Mouse (Mus musculus) liver, adult 2 months (tissue): ENCODE measurements around the gene Man1c1. TPM values are rescaled to one million over a fixed set of nuclear protein-coding genes. Genes with fewer than 3 reads are reported as not detected.

Source experiments
- DNase-seq: peaks from one replicate; pipeline ENCODE4 v3.0.0-alpha.2; 2011; ENCODE audit warnings: low read depth, low spot score; ENCODE audit errors: extremely low read depth
- H3K27ac ChIP-seq: fragments of 200-500 bp; replicated peaks from 2 replicates; pipeline ENCODE4 v1.5.1; 2012; ENCODE audit warnings: low read depth, mild to moderate bottlenecking, control low read depth, inconsistent platforms, low read length; ENCODE audit not compliant: insufficient read depth
- H3K27me3 ChIP-seq: fragments of 200-500 bp; 2 replicates; pipeline ENCODE4 v1.6.1; 2012; ENCODE audit warnings: mild to moderate bottlenecking, moderate library complexity, low read length, inconsistent platforms; ENCODE audit not compliant: control insufficient read depth, insufficient read depth
- H3K36me3 ChIP-seq: fragments of 200-500 bp; 2 replicates; pipeline ENCODE4 v1.6.1; 2012; ENCODE audit warnings: low read length, inconsistent platforms; ENCODE audit not compliant: control insufficient read depth, insufficient read depth
- H3K4me1 ChIP-seq: fragments of 200-500 bp; 2 replicates; pipeline ENCODE4 v1.6.1; 2011; ENCODE audit warnings: low read length; ENCODE audit not compliant: control insufficient read depth, insufficient read depth
- H3K4me3 ChIP-seq: fragments of 200-500 bp; 2 replicates; pipeline ENCODE4 v1.5.1; 2011; ENCODE audit warnings: low read depth, mild to moderate bottlenecking, control low read depth, low read length, moderate library complexity; ENCODE audit not compliant: insufficient read depth
- H3K79me2 ChIP-seq: fragments of 200-500 bp; 2 replicates; pipeline ENCODE4 v1.6.1; 2012; ENCODE audit warnings: inconsistent platforms, mild to moderate bottlenecking, low read length, moderate library complexity; ENCODE audit not compliant: control insufficient read depth, insufficient read depth
- H3K9ac ChIP-seq: fragments of 200-500 bp; 2 replicates; pipeline ENCODE4 v1.6.1; 2012; ENCODE audit warnings: low read depth, mild to moderate bottlenecking, control low read depth, inconsistent platforms, low read length
- CTCF ChIP-seq: fragments of 200-500 bp; IDR thresholded peaks from 2 replicates; pipeline ENCODE4 v1.5.1; 2011; ENCODE audit warnings: low read depth, low read length, control low read depth
- POLR2A ChIP-seq: fragments of 200-500 bp; IDR thresholded peaks from 2 replicates; pipeline ENCODE4 v1.6.1; 2011; ENCODE audit warnings: low read length, control low read depth; ENCODE audit not compliant: insufficient read depth; ENCODE audit errors: extremely low read depth
- WGBS: fragments of 180-500 bp; shearing (Covaris S2); methylation state at CpG from one replicate; pipeline ENCODE4 v1.1.7; 2018; 5-methylcytosine and 5-hydroxymethylcytosine counted together
- polyA plus RNA-seq: library from polyadenylated mRNA; depleted of rRNA; stranded (reverse); fragments of >200 nt; gene quantifications from 2 replicates; pipeline ENCODE4 v1.2.3, GENCODE M21; 2012
- total RNA-seq: library from RNA; depleted of rRNA; stranded (reverse); fragments of >200 nt; gene quantifications from 2 replicates; pipeline ENCODE4 v1.2.3, GENCODE M21; 2014

Man1c1 gene
- total and polyA plus RNA-seq, 2 experiments, result 1.1 TPM

DNA sequence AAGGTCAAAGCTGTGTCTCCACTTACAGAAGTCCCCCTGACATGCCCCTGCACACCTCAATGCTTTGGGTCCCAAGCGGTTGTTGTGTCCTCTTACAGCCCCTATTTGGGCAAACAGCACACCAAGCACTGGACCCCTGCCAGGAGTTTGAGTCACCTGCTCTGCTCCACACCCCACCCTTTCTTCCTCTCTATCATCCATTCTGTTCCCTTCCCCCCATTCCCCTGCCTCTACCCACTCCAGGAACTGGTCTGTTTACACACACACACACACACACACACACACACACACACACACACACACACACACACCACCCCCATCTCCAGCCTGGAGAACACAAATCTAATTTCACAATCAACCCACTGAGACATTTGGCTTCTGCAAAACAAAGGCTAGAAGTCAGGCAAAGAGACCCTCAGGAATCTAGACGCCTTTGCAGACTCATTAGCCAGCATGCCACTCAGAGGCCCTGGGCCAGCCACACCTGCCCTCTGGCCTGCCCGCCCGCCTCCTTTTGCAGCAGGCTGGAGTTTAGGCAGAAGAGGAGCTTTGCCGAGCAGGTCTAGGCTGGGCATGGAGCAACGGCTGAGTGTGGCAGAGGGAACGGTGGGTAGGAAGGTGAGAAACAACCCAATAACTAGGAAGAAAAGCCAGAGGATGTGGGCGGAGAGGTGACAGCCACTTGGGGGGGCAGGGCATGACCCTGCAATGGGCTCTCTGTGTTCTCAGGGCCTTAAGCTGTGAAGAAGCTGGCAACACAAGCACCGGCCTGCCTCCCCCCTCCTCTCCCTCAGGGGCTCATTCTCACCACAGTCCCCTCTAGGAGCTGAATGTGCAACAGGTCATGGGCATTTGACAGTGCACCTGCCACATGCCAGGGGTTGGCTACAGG is 157.0 kb downstream of the Man1c1 start:
- 67% methylated on average over 9 of the region's 9 CpGs for WGBS
- H3K9ac ChIP-seq, result no peak overlapping the region
- no peaks in the 10 kb centered on the region for H3K27me3 ChIP-seq
- no peaks in the 10 kb centered on the region for H3K79me2 ChIP-seq
- no peak overlapping the region for H3K27ac ChIP-seq
- H3K36me3 ChIP-seq, result no peaks in the 10 kb centered on the region
- no peak for DNase-seq
- TF ChIP-seq POLR2A (no peak), CTCF (no peak)
- H3K4me1 ChIP-seq, result no peaks in the 10 kb centered on the region
- H3K4me3 ChIP-seq, result no peak overlapping the region

DNA sequence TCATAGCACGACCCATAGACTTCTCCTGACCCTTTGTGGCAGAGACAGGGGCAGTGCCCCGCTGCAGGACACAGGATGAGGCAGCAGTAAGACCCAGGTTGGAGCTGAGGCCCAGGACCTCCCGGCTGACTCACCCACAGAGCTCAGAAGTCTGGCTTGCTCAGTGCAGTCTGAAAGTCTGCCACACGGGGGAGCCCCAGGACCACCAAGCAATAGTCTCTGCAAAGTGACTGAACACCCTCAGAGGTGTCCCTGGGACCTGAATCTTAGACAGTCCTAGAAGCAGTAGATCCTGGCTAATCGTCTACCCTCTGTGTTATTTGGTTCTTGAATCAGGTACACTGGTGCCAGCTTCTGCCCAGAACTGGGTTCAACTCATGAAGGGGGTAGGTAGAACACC is 160.8 kb downstream of the Man1c1 start:
- WGBS, result 4% methylated on average over 5 of the region's 5 CpGs
- Histone ChIP-seq H3K36me3 (no peaks in the 10 kb centered on the region), H3K4me3 (no peak overlapping the region), H3K4me1 (no peaks in the 10 kb centered on the region), H3K27me3 (no peaks in the 10 kb centered on the region), H3K79me2 (no peaks in the 10 kb centered on the region), H3K9ac (no peak overlapping the region), H3K27ac (no peak overlapping the region)
- peak; percentile 51 for DNase-seq
- peak; percentile 98 for TF ChIP-seq CTCF
- no peak for TF ChIP-seq POLR2A

DNA sequence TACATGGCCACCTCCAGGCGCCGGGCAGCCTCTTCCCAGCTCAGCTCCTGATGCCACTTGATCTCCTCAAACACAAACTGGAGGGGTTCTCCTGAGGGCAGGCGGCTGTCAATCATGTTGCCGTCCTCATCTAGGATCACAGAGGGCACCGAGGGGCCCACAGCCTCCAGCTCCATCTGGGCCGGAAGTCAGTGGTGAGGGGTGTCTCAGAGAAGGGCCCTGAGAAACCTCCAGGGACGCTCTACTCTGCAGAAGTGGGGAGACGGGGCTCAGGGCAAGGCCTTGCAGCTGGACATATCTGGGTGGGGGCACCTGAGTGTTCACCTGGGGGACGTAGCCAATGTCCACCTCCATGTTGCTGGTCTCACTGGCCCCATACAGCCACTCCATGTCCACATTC is 161.4 kb downstream of the Man1c1 start:
- Histone ChIP-seq H3K27me3 (no peaks in the 10 kb centered on the region), H3K4me1 (no peaks in the 10 kb centered on the region), H3K36me3 (no peaks in the 10 kb centered on the region), H3K27ac (no peak overlapping the region), H3K4me3 (no peak overlapping the region), H3K79me2 (no peaks in the 10 kb centered on the region), H3K9ac (no peak overlapping the region)
- TF ChIP-seq CTCF (no peak), POLR2A (no peak)
- no peak for DNase-seq
- WGBS, result 86% methylated on average over 9 of the region's 9 CpGs

DNA sequence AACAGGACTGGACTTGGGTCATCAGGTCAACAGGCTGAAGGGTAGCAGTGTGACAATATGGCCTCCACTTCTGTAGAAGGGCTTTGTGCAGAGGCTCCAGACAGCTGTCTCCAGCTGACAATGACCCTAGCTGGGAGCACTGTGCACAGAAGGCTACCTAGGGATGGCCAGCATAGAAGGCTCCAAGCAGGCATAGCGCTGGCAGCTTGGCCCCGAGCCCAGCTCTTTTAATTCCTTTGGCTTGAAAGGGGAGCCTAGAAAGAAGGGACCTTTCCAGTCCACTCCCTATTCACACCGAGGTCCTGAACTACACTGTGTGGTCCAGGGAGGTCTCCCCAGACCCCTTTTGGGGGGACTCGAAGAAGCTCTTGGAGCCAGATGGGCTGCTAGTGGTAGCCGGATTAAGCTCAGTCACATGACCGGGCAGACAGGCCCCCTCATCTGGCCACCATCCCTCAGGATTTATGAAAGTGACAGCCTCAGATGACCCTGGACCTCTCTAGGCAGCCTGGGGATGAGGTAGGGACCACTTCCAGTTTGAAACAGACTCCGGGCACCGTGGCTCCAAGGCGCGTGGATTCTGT is 165.0 kb downstream of the Man1c1 start:
- Histone ChIP-seq H3K27me3 (no peaks in the 10 kb centered on the region), H3K27ac (no peak overlapping the region), H3K9ac (no peak overlapping the region), H3K4me1 (peaks cover 7% of the 10 kb centered on the region), H3K4me3 (no peak overlapping the region), H3K79me2 (peaks cover 5% of the 10 kb centered on the region), H3K36me3 (no peaks in the 10 kb centered on the region)
- DNase-seq, result no peak
- TF ChIP-seq CTCF, result no peak
- TF ChIP-seq POLR2A, result no peak
- 89% methylated on average over 10 of the region's 10 CpGs for WGBS

- peaks cover 10% of the 10 kb centered on the region for H3K4me1 ChIP-seq
- TF ChIP-seq POLR2A (no peak), CTCF (no peak)
- peak overlapping the region; percentile 44 for H3K9ac ChIP-seq
- H3K79me2 ChIP-seq, result peaks cover 5% of the 10 kb centered on the region
- H3K4me3 ChIP-seq, result peak overlapping the region; percentile 38
- H3K36me3 ChIP-seq, result peaks cover 6% of the 10 kb centered on the region; the same call in 1 of the 2 replicates
- H3K27ac ChIP-seq, result 0 out of 2 replicates have a peak overlapping the region, but pooled peaks have one; percentile 24
- no peaks in the 10 kb centered on the region for H3K27me3 ChIP-seq
- peak; percentile 16 for DNase-seq
- 2% methylated on average over 8 of the region's 8 CpGs for WGBS
Observed at GRCm38 (mm10) chr4:134535787-134536151, 168.3 kb downstream of the Man1c1 start.

- Histone ChIP-seq H3K27me3 (no peaks in the 10 kb centered on the region), H3K9ac (peak within 1 kb of the TSS; percentile 92), H3K36me3 (peaks cover 12% of the 10 kb centered on the region), H3K4me3 (peak within 1 kb of the TSS; percentile 96), H3K27ac (peak within 1 kb of the TSS; percentile 80), H3K4me1 (peaks cover 10% of the 10 kb centered on the region), H3K79me2 (peaks cover 5% of the 10 kb centered on the region)
- peak; percentile 88 for DNase-seq
- peak; percentile 65 for TF ChIP-seq POLR2A
- TF ChIP-seq CTCF, result 0 out of 2 replicates have a peak, but pooled peaks have one; percentile 8
- under 1% methylated on average over 71 of the region's 71 CpGs for WGBS
Observed at GRCm38 (mm10) chr4:134534932-134535786, 168.9 kb downstream of the Man1c1 start, which contains the start of gene Mtfr1l. TSS of gene Mtfr1l (minus strand) at chr4:134535387.
